Mouse (Mus musculus) cerebellum, adult 2 months (tissue): ENCODE data around the gene Gm6370. TPM values are rescaled to one million over a fixed set of nuclear protein-coding genes. Genes with fewer than 3 reads are reported as not detected.
A peak's percentile ranks its signal among the peaks of the same experiment; 100 is the strongest.
"Not testable (repeated sequence)": the region's sequence is repeated elsewhere in the genome, so short reads cannot be mapped to it uniquely, and the experiment has no call there.

Source experiments
- DNase-seq, 2 experiments: peaks; one replicate each; pipeline ENCODE4 v3.0.0; 2021
- H3K27ac ChIP-seq: fragments of 200-500 bp; 2 replicates; pipeline ENCODE4 v1.5.1; 2012; ENCODE audit warnings: low read length, control low read depth, inconsistent platforms; ENCODE audit not compliant: insufficient read depth
- H3K27me3 ChIP-seq: fragments of 200-500 bp; 2 replicates; pipeline ENCODE4 v1.6.1; 2012; ENCODE audit warnings: inconsistent platforms, mild to moderate bottlenecking, low read length, moderate library complexity; ENCODE audit not compliant: control insufficient read depth, insufficient read depth
- H3K4me1 ChIP-seq: fragments of 200-500 bp; 2 replicates; pipeline ENCODE4 v1.6.1; 2011; ENCODE audit warnings: low read length; ENCODE audit not compliant: control insufficient read depth, insufficient read depth
- H3K4me3 ChIP-seq: fragments of 200-500 bp; replicated peaks from 2 replicates; pipeline ENCODE3; 2011; ENCODE audit warnings: mild to moderate bottlenecking, low read depth, low read length, control low read depth; ENCODE audit not compliant: insufficient read depth
- CTCF ChIP-seq: fragments of 200-500 bp; IDR thresholded peaks from 2 replicates; pipeline ENCODE4 v1.5.1; 2011; ENCODE audit warnings: low read depth, mild to moderate bottlenecking, control low read depth, low read length, moderate library complexity, borderline replicate concordance; ENCODE audit not compliant: insufficient read depth
- POLR2A ChIP-seq: fragments of 200-500 bp; IDR thresholded peaks from 2 replicates; pipeline ENCODE4 v1.6.1; 2011; ENCODE audit warnings: low read length, control low read depth, borderline replicate concordance; ENCODE audit not compliant: insufficient read depth
- WGBS: fragments of 180-500 bp; shearing (Covaris S2); methylation state at CpG from one replicate; pipeline ENCODE4 v1.1.7; 2018; 5-methylcytosine and 5-hydroxymethylcytosine counted together
- polyA plus RNA-seq: library from polyadenylated mRNA; depleted of rRNA; stranded (reverse); fragments of >200 nt; gene quantifications from 2 replicates; pipeline ENCODE4 v1.2.3, GENCODE M21; 2012; rRNA removed

Gene Gm6370
- polyA plus RNA-seq, 1 experiment: not detected

- WGBS: 76% methylated on average over 5 of the region's 5 CpGs
Measured at GRCm38 (mm10) chr5:146471311-146471710, 19.9 kb upstream of the Gm6370 start.

GRCm38 (mm10) chr5:146471821-146472220 lies 19.3 kb upstream of the Gm6370 start:
- H3K4me3 ChIP-seq: no peak overlapping the region
- H3K27ac ChIP-seq: no peak overlapping the region
- TF ChIP-seq POLR2A: no peak
- no peak for TF ChIP-seq CTCF
- H3K27me3 ChIP-seq: no peaks in the 10 kb centered on the region
- DNase-seq: no peak
- WGBS: 78% methylated on average over 12 of the region's 12 CpGs
- no peaks in the 10 kb centered on the region for H3K4me1 ChIP-seq

More at GRCm38 (mm10) chr5:146471311-146471710, 19.9 kb upstream of the Gm6370 start:
- H3K27ac ChIP-seq: no peak overlapping the region
- TF ChIP-seq CTCF: no peak
- no peak for TF ChIP-seq POLR2A
- DNase-seq: no peak
- no peaks in the 10 kb centered on the region for H3K27me3 ChIP-seq
- H3K4me3 ChIP-seq: no peak overlapping the region
- H3K4me1 ChIP-seq: no peaks in the 10 kb centered on the region

GRCm38 (mm10) chr5:146479564-146479963 lies 11.6 kb upstream of the Gm6370 start:
- WGBS: 4% methylated on average over 4 of the region's 4 CpGs
- peak; percentile 55 to 67 for DNase-seq
- peak; percentile 61 for TF ChIP-seq CTCF
- not testable (repeated sequence) for H3K4me1 ChIP-seq, H3K27ac ChIP-seq, H3K4me3 ChIP-seq, H3K27me3 ChIP-seq

GRCm38 (mm10) chr5:146481665-146482064 lies 9.5 kb upstream of the Gm6370 start, which contains the start of gene Gm6408:
Gene Gm6408, plus strand, starts transcription at chr5:146481965.
- not testable (repeated sequence) for DNase-seq, H3K27ac ChIP-seq, H3K4me1 ChIP-seq, H3K4me3 ChIP-seq, H3K27me3 ChIP-seq
- WGBS: 89% methylated on average over 3 of the region's 3 CpGs

- WGBS: 8% methylated on average over 3 of the region's 4 CpGs
Measured at GRCm38 (mm10) chr5:146488959-146489358, 2.2 kb upstream of the Gm6370 start.

GRCm38 (mm10) chr5:146502099-146502498 lies 10.9 kb downstream of the Gm6370 start, which contains the start of gene 4930449I24Rik:
Gene 4930449I24Rik, plus strand, starts transcription at chr5:146502399.
- not testable (repeated sequence) for H3K4me1 ChIP-seq, H3K27ac ChIP-seq, DNase-seq, H3K4me3 ChIP-seq, H3K27me3 ChIP-seq
- no CpG with 5 or more reads among the region's 5 CpGs for WGBS

More at GRCm38 (mm10) chr5:146488959-146489358, 2.2 kb upstream of the Gm6370 start:
- not testable (repeated sequence) for H3K4me1 ChIP-seq, H3K27ac ChIP-seq, H3K4me3 ChIP-seq, H3K27me3 ChIP-seq
- DNase-seq: peak; percentile 24 to 51

GRCm38 (mm10) chr5:146513823-146514222 lies 22.7 kb downstream of the Gm6370 start, which contains the start of gene Gm3402:
Gene Gm3402, plus strand, starts transcription at chr5:146514123.
- WGBS: 94% methylated on average over 2 of the region's 5 CpGs

GRCm38 (mm10) chr5:146525501-146525900 lies 34.3 kb downstream of the Gm6370 start, which contains the start of gene Gm3404:
Gene Gm3404, plus strand, starts transcription at chr5:146525801.
- DNase-seq, H3K27ac ChIP-seq, H3K4me3 ChIP-seq, H3K4me1 ChIP-seq, H3K27me3 ChIP-seq: not testable (repeated sequence)
- 92% methylated on average over 3 of the region's 3 CpGs for WGBS

More at GRCm38 (mm10) chr5:146513823-146514222, 22.7 kb downstream of the Gm6370 start, which contains the start of gene Gm3402:
- not testable (repeated sequence) for H3K27me3 ChIP-seq, H3K4me3 ChIP-seq, H3K27ac ChIP-seq, DNase-seq, H3K4me1 ChIP-seq

- not testable (repeated sequence) for H3K27ac ChIP-seq, H3K4me3 ChIP-seq, H3K4me1 ChIP-seq, H3K27me3 ChIP-seq, DNase-seq
- WGBS: 100% methylated on average over 2 of the region's 3 CpGs
Measured at GRCm38 (mm10) chr5:146537347-146537746, 46.2 kb downstream of the Gm6370 start, which contains the start of gene Gm3409. Gene Gm3409, plus strand, starts transcription at chr5:146537647.

Other genes starting within 250 kb of the Gm6370 start
- gene Wasf3, start 106.4 kb upstream of the Gm6370 start, polyA plus RNA-seq: 69.2 and 71.4 TPM in 2 replicates
- 0.18 and 0.27 TPM in 2 replicates for gene Gm6408, start 9.4 kb upstream of the Gm6370 start, polyA plus RNA-seq
- gene 4930449I24Rik, start 11.0 kb downstream of the Gm6370 start, polyA plus RNA-seq: not detected in 2 replicates
- gene Gm3402, start 22.8 kb downstream of the Gm6370 start, polyA plus RNA-seq: not detected in 2 replicates
- not detected in 2 replicates for gene Gm3404, start 34.4 kb downstream of the Gm6370 start, polyA plus RNA-seq
- gene Gm3409, start 46.3 kb downstream of the Gm6370 start, polyA plus RNA-seq: not detected in 2 replicates
- not detected in 2 replicates for gene Gm3415, start 64.8 kb downstream of the Gm6370 start, polyA plus RNA-seq
- 12.1 and 12.7 TPM in 2 replicates for gene Gpr12, start 93.9 kb downstream of the Gm6370 start, polyA plus RNA-seq